Mouse (Mus musculus) embryonic fibroblast, embryonic 13.5 days (primary cell): Measurements from ENCODE around the gene Kcna7.

Experiments
- CTCF ChIP-seq: IDR thresholded peaks from 2 replicates; pipeline ENCODE4 v1.5.1; 2011; ENCODE audit warnings: mild to moderate bottlenecking, control low read depth, low read length, moderate library complexity, borderline replicate concordance; ENCODE audit not compliant: insufficient read depth
- POLR2A ChIP-seq: IDR thresholded peaks from 2 replicates; pipeline ENCODE4 v1.6.1; 2011; ENCODE audit warnings: low read depth, mild to moderate bottlenecking, control low read depth, low read length, moderate library complexity

GRCm38 (mm10) chr7:45374620-45375019 is 30.8 kb upstream of the Kcna7 start:
- no peak for TF ChIP-seq CTCF
- no peak for TF ChIP-seq POLR2A
